In the genomic region with DNA sequence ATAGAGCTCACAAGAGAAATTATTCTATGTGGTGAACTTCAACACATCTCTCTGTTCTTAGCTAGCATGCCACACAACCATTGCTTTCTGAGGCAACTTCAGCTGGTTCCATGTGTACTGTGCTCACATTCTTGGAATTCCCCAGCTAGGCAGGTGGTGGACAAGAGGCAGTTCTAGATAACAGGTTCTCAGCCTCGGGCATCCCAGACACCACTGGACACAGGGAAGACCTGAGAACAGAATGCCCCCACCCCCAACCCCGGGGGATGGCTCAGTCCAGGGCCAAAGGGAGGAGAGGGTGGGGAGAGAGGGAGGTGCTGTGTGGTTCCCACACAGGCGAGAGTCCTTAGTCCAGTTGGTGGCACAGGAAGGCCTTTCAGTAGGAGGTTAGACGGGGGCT, we compare ENCODE assay signal across 33 mouse cellular contexts. TPM values are rescaled to one million over a fixed set of nuclear protein-coding genes. Genes with fewer than 3 reads are reported as not detected.
A peak's percentile ranks its signal among the peaks of the same experiment; 100 is the strongest.
DNase-seq lines count a peak whose midpoint lies in the region; ATAC-seq and TF ChIP-seq lines count a peak whose summit lies in the region.
"Had no signal": no experiment of that assay in that cellular context is flagged by ENCODE, and none has a peak within 500 bp of the region (broad histone marks: within the 10 kb centered on the region; RNA-seq: fewer than 3 reads in every experiment).

No protein-coding gene starts in this region.

- ATAC-seq in forebrain, embryonic 11.5 days (replicated peaks; ENCODE audit: low FRiP score): no peak
- peak; percentile 49; the same call in 1 of the 2 replicates for ATAC-seq in lung, embryonic 16.5 days (ENCODE audit: low read depth)
- ATAC-seq in forebrain, postnatal 0 days: no peak
- ATAC-seq: forebrain, embryonic 14.5 days; intestine, embryonic 16.5 days; midbrain, embryonic 16.5 days had no signal

- no peak for TF ChIP-seq CTCF in forebrain, postnatal 0 days (IDR thresholded peaks at IDR 0.05; ENCODE audit: low read depth)

- no peak overlapping the region for H3ac ChIP-seq in myocyte (ENCODE audit: control insufficient read depth, insufficient read length)

- H3K27me3 ChIP-seq in forebrain, embryonic 10.5 days (ENCODE audit: poor library complexity, severe bottlenecking): no peaks in the 10 kb centered on the region
- H3K27me3 ChIP-seq in forebrain, embryonic 11.5 days (ENCODE audit: control insufficient read depth, insufficient read depth, low read length): no peaks in the 10 kb centered on the region
- no peaks in the 10 kb centered on the region for H3K27me3 ChIP-seq in lung, embryonic 16.5 days (ENCODE audit: control insufficient read depth, insufficient read depth, low read depth, low read length)
- H3K27me3 ChIP-seq in myocyte (ENCODE audit: control insufficient read depth, insufficient read depth, insufficient read length): no peaks in the 10 kb centered on the region
- H3K27me3 ChIP-seq in forebrain, postnatal 0 days (ENCODE audit: insufficient read depth, low read length): no peaks in the 10 kb centered on the region
- H3K27me3 ChIP-seq: embryonic facial prominence, embryonic 15.5 days; heart, embryonic 15.5 days; hindbrain, embryonic 13.5 days; limb, embryonic 12.5 days; neural tube, embryonic 12.5 days had no signal

- no peak overlapping the region for H3K4me2 ChIP-seq in forebrain, embryonic 11.5 days (ENCODE audit: low read depth, low read length, severe bottlenecking)
- H3K4me2 ChIP-seq in lung, embryonic 16.5 days (ENCODE audit: low read depth, low read length): no peak overlapping the region
- H3K4me2 ChIP-seq in myocyte (ENCODE audit: low read depth): no peak overlapping the region
- no peak overlapping the region for H3K4me2 ChIP-seq in forebrain, postnatal 0 days (ENCODE audit: low read depth)
- H3K4me2 ChIP-seq: embryonic facial prominence, embryonic 15.5 days; heart, embryonic 15.5 days; hindbrain, embryonic 13.5 days; limb, embryonic 12.5 days; neural tube, embryonic 12.5 days had no signal

- WGBS in forebrain, embryonic 10.5 days: 49% methylated on average over 4 of the region's 4 CpGs
- 52% methylated on average over 4 of the region's 4 CpGs for WGBS in forebrain, embryonic 11.5 days
- WGBS in lung, embryonic 16.5 days: 24% methylated on average over 4 of the region's 4 CpGs
- WGBS in forebrain, postnatal 0 days: 62% methylated on average over 4 of the region's 4 CpGs

- H3K79me2 ChIP-seq in myocyte (ENCODE audit: control insufficient read depth, insufficient read depth): no peaks in the 10 kb centered on the region

- H3K9me3 ChIP-seq in forebrain, embryonic 10.5 days: no peaks in the 10 kb centered on the region
- H3K9me3 ChIP-seq in forebrain, embryonic 11.5 days (ENCODE audit: control insufficient read depth, low read length): no peaks in the 10 kb centered on the region
- no peaks in the 10 kb centered on the region for H3K9me3 ChIP-seq in lung, embryonic 16.5 days (ENCODE audit: control insufficient read depth, low read length)
- no peaks in the 10 kb centered on the region for H3K9me3 ChIP-seq in forebrain, postnatal 0 days (ENCODE audit: low read length)
- H3K9me3 ChIP-seq: embryonic facial prominence, embryonic 10.5 days; embryonic facial prominence, embryonic 15.5 days; heart, embryonic 10.5 days; heart, embryonic 15.5 days; hindbrain, embryonic 13.5 days; limb, embryonic 12.5 days; neural tube, embryonic 12.5 days had no signal

- H3K27ac ChIP-seq in forebrain, embryonic 10.5 days: 0 out of 2 replicates have a peak overlapping the region, but pooled peaks have one; percentile 20
- H3K27ac ChIP-seq in forebrain, embryonic 11.5 days (ENCODE audit: low read depth, low read length): no peak overlapping the region
- no peak overlapping the region for H3K27ac ChIP-seq in lung, embryonic 16.5 days (ENCODE audit: low read length)
- no peak overlapping the region for H3K27ac ChIP-seq in forebrain, postnatal 0 days (ENCODE audit: low read depth, low read length)
- H3K27ac ChIP-seq: embryonic facial prominence, embryonic 10.5 days; embryonic facial prominence, embryonic 15.5 days; heart, embryonic 10.5 days; heart, embryonic 15.5 days; hindbrain, embryonic 13.5 days; layer of hippocampus, adult 2 months; left cerebral cortex, adult 2 months; limb, embryonic 12.5 days; macrophage; neural tube, embryonic 12.5 days had no signal

- H3K9ac ChIP-seq in forebrain, embryonic 11.5 days (ENCODE audit: low read length): no peak overlapping the region
- H3K9ac ChIP-seq in lung, embryonic 16.5 days (ENCODE audit: low read length): no peak overlapping the region
- H3K9ac ChIP-seq in forebrain, postnatal 0 days: no peak overlapping the region
- H3K9ac ChIP-seq: embryonic facial prominence, embryonic 15.5 days; heart, embryonic 15.5 days; hindbrain, embryonic 13.5 days; limb, embryonic 12.5 days; neural tube, embryonic 12.5 days had no signal

- peaks cover 3% of the 10 kb centered on the region for H3K4me1 ChIP-seq in forebrain, embryonic 10.5 days
- H3K4me1 ChIP-seq in forebrain, embryonic 11.5 days (replicated peaks; ENCODE audit: control insufficient read depth, insufficient read depth, low read length): no peaks in the 10 kb centered on the region
- H3K4me1 ChIP-seq in lung, embryonic 16.5 days (replicated peaks; ENCODE audit: control insufficient read depth, insufficient read depth, low read length): no peaks in the 10 kb centered on the region
- H3K4me1 ChIP-seq in forebrain, postnatal 0 days (ENCODE audit: insufficient read depth): no peaks in the 10 kb centered on the region
- H3K4me1 ChIP-seq: embryonic facial prominence, embryonic 15.5 days; hindbrain, embryonic 13.5 days; limb, embryonic 12.5 days; neural tube, embryonic 12.5 days had no signal

- no peaks in the 10 kb centered on the region for H3K36me3 ChIP-seq in forebrain, embryonic 10.5 days (replicated peaks)
- H3K36me3 ChIP-seq in forebrain, embryonic 11.5 days (ENCODE audit: control insufficient read depth, insufficient read depth, low read length): no peaks in the 10 kb centered on the region
- H3K36me3 ChIP-seq in lung, embryonic 16.5 days (ENCODE audit: control insufficient read depth, insufficient read depth, low read length): no peaks in the 10 kb centered on the region
- H3K36me3 ChIP-seq in myocyte (ENCODE audit: control insufficient read depth, insufficient read depth): no peaks in the 10 kb centered on the region
- H3K36me3 ChIP-seq in forebrain, postnatal 0 days (ENCODE audit: insufficient read depth): no peaks in the 10 kb centered on the region
- H3K36me3 ChIP-seq: embryonic facial prominence, embryonic 10.5 days; embryonic facial prominence, embryonic 15.5 days; heart, embryonic 10.5 days; heart, embryonic 15.5 days; hindbrain, embryonic 13.5 days; limb, embryonic 12.5 days; neural tube, embryonic 12.5 days had no signal

- H3K4me3 ChIP-seq in forebrain, embryonic 10.5 days: no peak overlapping the region
- no peak overlapping the region for H3K4me3 ChIP-seq in forebrain, embryonic 11.5 days (ENCODE audit: low read depth, low read length)
- no peak overlapping the region for H3K4me3 ChIP-seq in lung, embryonic 16.5 days (ENCODE audit: low read length)
- H3K4me3 ChIP-seq in myocyte: no peak overlapping the region
- H3K4me3 ChIP-seq in forebrain, postnatal 0 days (ENCODE audit: low read depth, low read length): no peak overlapping the region
- H3K4me3 ChIP-seq: embryonic facial prominence, embryonic 10.5 days; embryonic facial prominence, embryonic 15.5 days; heart, embryonic 10.5 days; heart, embryonic 15.5 days; hindbrain, embryonic 13.5 days; layer of hippocampus, adult 2 months; left cerebral cortex, adult 2 months; limb, embryonic 12.5 days; neural tube, embryonic 12.5 days had no signal

- DNase-seq in forebrain, embryonic 10.5 days (ENCODE audit: extremely low spot score, low spot score): no peak
- no peak for DNase-seq in forebrain, embryonic 11.5 days (ENCODE audit: low spot score)
- DNase-seq in lung, postnatal 14 days: no peak
- DNase-seq in R1 (ENCODE audit: low read depth, low spot score): peak; percentile 68
- DNase-seq in ovary, postnatal 14 days (ENCODE audit: low spot score): no peak
- no peak for DNase-seq in forebrain, postnatal 0 days
- DNase-seq: B cell, adult 2 months; cerebellum, adult 2 months; cerebellum, postnatal 36 days; gastrocnemius, postnatal 25 days; heart, adult 11 months; kidney, adult 9 months; thymus, adult 2 months; thymus, postnatal 36 days had no signal

- TF ChIP-seq POLR2A in myocyte (IDR thresholded peaks at IDR 0.05; ENCODE audit: insufficient read length, low read depth): no peak

TF ChIP-seq in myocyte, 11 proteins besides CTCF, POLR2A, EP300 and RAD21:
- TF ChIP-seq E2F4 (IDR thresholded peaks at IDR 0.05; ENCODE audit: insufficient read depth): no peak
- TF ChIP-seq MYOG (IDR thresholded peaks at IDR 0.05; ENCODE audit: control insufficient read depth in 1 of 3, insufficient read depth in 1 of 3, insufficient read length in 2 of 3, low read depth in 2 of 3): peak in 1 of 3 experiments; percentile 12
- peak in 2 of 3 experiments; percentile 31 to 39 for TF ChIP-seq MYOD1 (IDR thresholded peaks at IDR 0.05; ENCODE audit: control insufficient read depth in 1 of 3, insufficient read length in 2 of 3, low read depth in 2 of 3)
- TF ChIP-seq TCF3 (IDR thresholded peaks at IDR 0.05; ENCODE audit: insufficient read length, low read depth): no peak

RNA-seq across cellular contexts. Expression of gene Hormad2, which starts 36.6 kb away (rescaled TPM):
- 0.33 TPM in 1 of 2 replicates, not detected in the other for polyA plus RNA-seq in forebrain, embryonic 10.5 days (2016; fragmentation: Nextera tagmentation; extraction: Ambion mirVana)
- 0.25 and 0.57 TPM in 2 replicates for polyA plus RNA-seq in forebrain, embryonic 11.5 days (2014; fragmentation: Nextera tagmentation; extraction: Ambion mirVana)
- 0.28 and 0.35 TPM in 2 replicates for polyA plus RNA-seq in lung, embryonic 16.5 days (2015; fragmentation: Nextera tagmentation; extraction: Ambion mirVana)
- 0.10 TPM for polyA plus RNA-seq in myocyte (2012; fragmentation: generic; extraction: Trizol)
- total RNA-seq in forebrain, postnatal 0 days (2014; rRNA removed): not detected in 2 replicates
- polyA plus RNA-seq in forebrain, postnatal 0 days (2015; fragmentation: Nextera tagmentation; extraction: Ambion mirVana): 0.09 TPM in 1 of 2 replicates, not detected in the other
- total RNA-seq: gastrocnemius, adult 18-20 months; gastrocnemius, postnatal 25 days; heart, postnatal 25 days; layer of hippocampus, adult 2 months; layer of hippocampus, postnatal 14 days; left cerebral cortex, adult 2 months; left cerebral cortex, postnatal 25 days had no signal
- polyA plus RNA-seq: hindbrain, embryonic 13.5 days; macrophage; neural tube, embryonic 12.5 days had no signal
